Mouse (Mus musculus): ENCODE data around the gene Gm44503.

- TF ChIP-seq USF1 (IDR thresholded peaks at IDR 0.05; ENCODE audit: low read depth, low read length) = no peak
- TF ChIP-seq RAD21 (IDR thresholded peaks at IDR 0.05; ENCODE audit: low read depth, low read length) = no peak
- TF ChIP-seq NELFE (IDR thresholded peaks at IDR 0.05; ENCODE audit: low read depth, low read length) = no peak
These were observed 32.8 kb upstream of the Gm44503 start for GRCm38 (mm10) chr9:72925935-72926258.

All from MEL (cell line).